Mouse (Mus musculus) kidney, embryonic 16.5 days (tissue): Measurements from ENCODE around the gene Sorcs3. TPM values are rescaled to one million over a fixed set of nuclear protein-coding genes. Genes with fewer than 3 reads are reported as not detected.

Source experiments
- ATAC-seq: fragments of 200-750 bp; cut with Nextera tagmentation; 2 replicates; pipeline ENCODE4 v1.8.0; 2017; ENCODE audit warnings: moderate TSS enrichment; ENCODE audit not compliant: low FRiP score, low TSS enrichment
- H3K27ac ChIP-seq: fragments of 300-500 bp; sonication (generic); 2 replicates; pipeline ENCODE4 v1.5.1; 2014; ENCODE audit warnings: low read length
- H3K27me3 ChIP-seq: fragments of 300-500 bp; sonication (generic); 2 replicates; pipeline ENCODE4 v1.6.1; 2014; ENCODE audit warnings: low read length, control low read depth, mixed read lengths; ENCODE audit not compliant: insufficient read depth
- H3K36me3 ChIP-seq: fragments of 300-500 bp; sonication (generic); 2 replicates; pipeline ENCODE4 v1.6.1; 2014; ENCODE audit warnings: low read length, control low read depth, mixed read lengths; ENCODE audit not compliant: insufficient read depth
- H3K4me1 ChIP-seq: fragments of 300-500 bp; sonication (generic); 2 replicates; pipeline ENCODE4 v1.6.1; 2014; ENCODE audit warnings: low read length, control low read depth, mixed read lengths; ENCODE audit not compliant: insufficient read depth
- H3K4me2 ChIP-seq: fragments of 300-500 bp; sonication (generic); replicated peaks from 2 replicates; pipeline ENCODE4 v1.6.1; 2014; ENCODE audit warnings: low read depth, low read length
- H3K4me3 ChIP-seq: fragments of 300-500 bp; sonication (generic); 2 replicates; pipeline ENCODE4 v1.5.1; 2014; ENCODE audit warnings: mild to moderate bottlenecking, low read length
- H3K9ac ChIP-seq: fragments of 300-500 bp; sonication (generic); replicated peaks from 2 replicates; pipeline ENCODE4 v1.6.1; 2014; ENCODE audit warnings: low read length
- H3K9me3 ChIP-seq: fragments of 300-500 bp; sonication (generic); 2 replicates; pipeline ENCODE4 v1.6.1; 2016; ENCODE audit warnings: low read length, control low read depth
- WGBS: fragments of 180-500 bp; shearing (Covaris S2); extraction: QIAGEN DNeasy Blood & Tissue Kit; methylation state at CpG from one replicate; pipeline ENCODE4 v1.1.7; 2014; 5-methylcytosine and 5-hydroxymethylcytosine counted together
- polyA plus RNA-seq: library from polyadenylated mRNA; unstranded; fragments of >200 nt; fragmentation: Nextera tagmentation; extraction: Ambion mirVana; gene quantifications from 2 replicates; pipeline ENCODE4 v1.2.1, GENCODE M21; 2015

Gene Sorcs3
- polyA plus RNA-seq, 1 experiment from 2014 or later, result 1.8 TPM

- Histone ChIP-seq H3K36me3 (no peaks in the 10 kb centered on the region), H3K4me2 (no peak overlapping the region), H3K9me3 (no peaks in the 10 kb centered on the region; the same call in 1 of the 2 replicates), H3K4me3 (no peak overlapping the region), H3K9ac (no peak overlapping the region), H3K27ac (no peak overlapping the region), H3K4me1 (no peaks in the 10 kb centered on the region), H3K27me3 (no peaks in the 10 kb centered on the region)
- WGBS, result 61% methylated on average over 4 of the region's 4 CpGs
- no peak for ATAC-seq
Measured at GRCm38 (mm10) chr19:48533582-48533981, 327.8 kb downstream of the Sorcs3 start.

DNA sequence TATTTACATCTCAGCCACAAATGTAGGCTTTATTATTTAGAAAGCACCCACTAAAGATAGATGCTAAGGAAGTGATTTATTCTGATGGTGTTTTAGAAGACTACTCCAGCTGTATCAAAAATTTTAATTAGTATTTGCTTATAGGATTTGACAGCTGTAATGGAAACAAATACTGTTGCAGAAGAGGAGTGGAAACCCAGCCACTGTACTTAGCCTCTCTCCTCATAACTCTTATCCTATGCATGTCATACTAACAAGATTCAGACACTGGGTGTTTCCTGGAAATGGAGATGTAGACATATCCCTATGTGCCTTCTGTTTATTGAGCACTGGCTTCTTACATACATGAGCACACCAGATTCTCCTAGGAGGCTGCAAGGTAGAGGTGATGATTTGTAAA lies 338.5 kb downstream of the Sorcs3 start:
- ATAC-seq, result no peak

GRCm38 (mm10) chr19:48545421-48546132 lies 339.8 kb downstream of the Sorcs3 start:
- WGBS, result 86% methylated on average over 7 of the region's 7 CpGs

More for the DNA sequence above, 338.5 kb downstream of the Sorcs3 start:
- H3K36me3 ChIP-seq, result no peaks in the 10 kb centered on the region
- H3K9me3 ChIP-seq, result peaks cover 3% of the 10 kb centered on the region; the same call in 1 of the 2 replicates
- H3K9ac ChIP-seq, result no peak overlapping the region
- no peaks in the 10 kb centered on the region for H3K27me3 ChIP-seq
- H3K4me2 ChIP-seq, result no peak overlapping the region
- no peak overlapping the region for H3K4me3 ChIP-seq
- no peaks in the 10 kb centered on the region for H3K4me1 ChIP-seq
- H3K27ac ChIP-seq, result no peak overlapping the region

GRCm38 (mm10) chr19:48546133-48546448 lies 340.3 kb downstream of the Sorcs3 start:
- H3K4me1 ChIP-seq, result no peaks in the 10 kb centered on the region
- H3K4me3 ChIP-seq, result no peak overlapping the region
- 93% methylated on average over 2 of the region's 2 CpGs for WGBS
- H3K9me3 ChIP-seq, result peaks cover 3% of the 10 kb centered on the region; the same call in 1 of the 2 replicates
- no peak overlapping the region for H3K9ac ChIP-seq
- no peak overlapping the region for H3K27ac ChIP-seq
- H3K4me2 ChIP-seq, result no peak overlapping the region
- no peaks in the 10 kb centered on the region for H3K36me3 ChIP-seq
- ATAC-seq, result no peak
- no peaks in the 10 kb centered on the region for H3K27me3 ChIP-seq

More at GRCm38 (mm10) chr19:48545421-48546132, 339.8 kb downstream of the Sorcs3 start:
- H3K9me3 ChIP-seq, result peaks cover 3% of the 10 kb centered on the region; the same call in 1 of the 2 replicates
- no peak overlapping the region for H3K4me2 ChIP-seq
- no peaks in the 10 kb centered on the region for H3K36me3 ChIP-seq
- no peak overlapping the region for H3K27ac ChIP-seq
- ATAC-seq, result no peak
- H3K4me1 ChIP-seq, result no peaks in the 10 kb centered on the region
- no peak overlapping the region for H3K4me3 ChIP-seq
- no peak overlapping the region for H3K9ac ChIP-seq
- no peaks in the 10 kb centered on the region for H3K27me3 ChIP-seq

DNA sequence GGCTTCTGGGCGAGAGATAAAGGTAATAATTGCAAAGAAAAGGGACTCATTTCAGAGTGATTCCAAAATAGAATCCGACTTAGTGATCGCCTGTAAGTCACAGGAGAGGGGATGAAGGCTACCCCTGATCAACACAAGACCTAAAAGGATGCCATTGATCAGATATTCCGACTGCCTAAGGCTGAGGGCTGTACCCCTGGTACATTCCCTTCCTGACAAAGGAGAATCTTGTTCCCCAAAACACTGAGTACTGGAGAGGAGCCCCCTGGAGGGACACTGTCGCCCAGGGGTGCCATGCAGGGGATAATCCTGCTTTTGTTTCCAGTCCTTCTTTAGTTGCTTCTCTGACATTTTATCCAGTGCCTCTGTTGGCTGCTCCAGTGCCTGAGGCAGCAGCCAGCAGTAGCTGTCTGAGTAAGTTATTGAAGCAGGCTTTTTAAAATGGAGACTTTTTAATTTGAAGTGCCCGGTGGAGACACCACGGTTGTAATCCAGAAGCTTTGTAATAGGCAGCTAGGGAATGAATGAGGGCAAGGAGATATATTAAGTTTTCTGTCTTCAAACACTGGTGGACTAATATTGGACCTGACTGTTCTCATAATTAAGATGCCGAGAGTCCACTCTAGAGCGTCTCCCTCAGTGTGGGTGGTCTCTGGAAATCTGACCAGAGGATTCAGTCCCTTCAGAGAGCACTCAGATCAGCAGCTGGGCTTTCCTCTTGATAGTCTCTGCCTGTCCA lies 342.5 kb downstream of the Sorcs3 start:
- Histone ChIP-seq H3K9ac (no peak overlapping the region), H3K4me1 (no peaks in the 10 kb centered on the region), H3K36me3 (no peaks in the 10 kb centered on the region), H3K27ac (no peak overlapping the region), H3K4me2 (no peak overlapping the region), H3K4me3 (no peak overlapping the region), H3K27me3 (no peaks in the 10 kb centered on the region), H3K9me3 (peaks cover 3% of the 10 kb centered on the region; the same call in 1 of the 2 replicates)
- no peak for ATAC-seq
- WGBS, result 51% methylated on average over 9 of the region's 9 CpGs

GRCm38 (mm10) chr19:48559432-48559831 lies 353.6 kb downstream of the Sorcs3 start:
- no peak overlapping the region for H3K4me2 ChIP-seq
- no peaks in the 10 kb centered on the region for H3K27me3 ChIP-seq
- no peak overlapping the region for H3K4me3 ChIP-seq
- H3K9me3 ChIP-seq, result no peaks in the 10 kb centered on the region
- no peak overlapping the region for H3K9ac ChIP-seq
- WGBS, result 29% methylated on average over 2 of the region's 2 CpGs
- no peak for ATAC-seq
- no peaks in the 10 kb centered on the region for H3K36me3 ChIP-seq
- H3K27ac ChIP-seq, result no peak overlapping the region
- no peaks in the 10 kb centered on the region for H3K4me1 ChIP-seq

GRCm38 (mm10) chr19:48575736-48576135 lies 369.9 kb downstream of the Sorcs3 start:
- H3K36me3 ChIP-seq, result no peaks in the 10 kb centered on the region
- no peaks in the 10 kb centered on the region for H3K27me3 ChIP-seq
- no peak overlapping the region for H3K4me3 ChIP-seq
- H3K27ac ChIP-seq, result no peak overlapping the region
- H3K4me1 ChIP-seq, result no peaks in the 10 kb centered on the region
- ATAC-seq, result no peak
- H3K4me2 ChIP-seq, result no peak overlapping the region
- H3K9ac ChIP-seq, result no peak overlapping the region
- no peaks in the 10 kb centered on the region for H3K9me3 ChIP-seq
- WGBS, result 59% methylated on average over 1 of the region's 1 CpGs

GRCm38 (mm10) chr19:48577169-48577568 lies 371.3 kb downstream of the Sorcs3 start:
- 73% methylated on average over 5 of the region's 5 CpGs for WGBS
- no peaks in the 10 kb centered on the region for H3K27me3 ChIP-seq
- H3K4me2 ChIP-seq, result no peak overlapping the region
- ATAC-seq, result no peak
- no peak overlapping the region for H3K9ac ChIP-seq
- H3K4me3 ChIP-seq, result no peak overlapping the region
- H3K4me1 ChIP-seq, result no peaks in the 10 kb centered on the region
- H3K9me3 ChIP-seq, result no peaks in the 10 kb centered on the region
- H3K27ac ChIP-seq, result no peak overlapping the region
- H3K36me3 ChIP-seq, result no peaks in the 10 kb centered on the region

DNA sequence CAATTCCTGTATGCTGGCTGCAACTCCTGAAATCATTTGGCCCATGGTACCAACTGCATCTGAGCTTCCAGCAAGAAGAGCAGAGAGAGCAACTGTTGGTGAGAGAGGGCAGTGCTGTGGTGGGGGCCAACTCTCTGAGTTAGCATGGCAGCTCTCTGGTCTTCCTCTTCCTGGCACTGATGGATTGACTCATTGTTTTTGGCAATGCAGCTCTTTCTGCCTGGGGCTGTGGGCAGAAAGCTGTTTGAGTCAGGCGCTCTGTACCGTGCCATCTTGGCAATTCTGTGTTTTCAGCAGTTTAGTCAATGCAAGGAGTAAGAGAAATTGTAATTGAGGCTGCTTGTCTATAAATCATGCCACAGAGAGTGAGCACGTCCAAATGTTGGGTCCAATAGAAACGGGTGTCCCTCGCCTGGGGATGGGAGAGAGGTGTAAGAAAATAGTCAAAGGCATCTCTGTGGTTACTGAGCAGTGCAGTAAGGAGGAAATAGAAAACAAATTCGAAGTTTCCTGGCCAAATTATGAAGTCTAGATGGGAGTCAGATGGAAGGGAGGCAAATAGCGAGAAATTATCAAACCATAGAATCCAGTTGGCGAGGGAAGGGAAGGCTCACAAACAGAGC lies 379.2 kb downstream of the Sorcs3 start:
- Histone ChIP-seq H3K27ac (no peak overlapping the region), H3K4me1 (no peaks in the 10 kb centered on the region), H3K36me3 (no peaks in the 10 kb centered on the region), H3K4me3 (no peak overlapping the region), H3K4me2 (no peak overlapping the region), H3K9ac (no peak overlapping the region), H3K9me3 (no peaks in the 10 kb centered on the region), H3K27me3 (no peaks in the 10 kb centered on the region)
- no peak for ATAC-seq
- WGBS, result 57% methylated on average over 8 of the region's 8 CpGs

DNA sequence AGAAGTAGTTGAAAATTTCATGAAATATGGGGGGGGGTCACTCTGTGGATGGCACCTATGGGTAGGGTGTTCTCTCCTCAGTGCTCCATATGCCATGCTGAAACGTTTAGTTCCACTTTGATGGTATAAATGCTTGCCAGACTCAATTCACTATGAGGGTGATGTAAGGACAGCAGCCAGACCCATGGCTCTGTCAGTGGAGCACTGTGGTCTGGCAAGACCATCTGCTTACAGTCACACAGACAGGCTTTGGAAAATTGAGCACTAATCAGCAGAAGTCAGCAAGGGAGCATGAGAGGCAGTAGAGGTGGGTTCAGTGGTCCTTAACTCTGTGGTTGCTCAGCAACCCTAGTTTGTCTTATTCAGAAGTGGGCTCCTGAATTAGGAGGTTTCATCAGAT lies 411.1 kb downstream of the Sorcs3 start:
- Histone ChIP-seq H3K4me1 (no peaks in the 10 kb centered on the region), H3K9ac (no peak overlapping the region), H3K4me2 (no peak overlapping the region), H3K9me3 (no peaks in the 10 kb centered on the region), H3K27me3 (no peaks in the 10 kb centered on the region), H3K4me3 (no peak overlapping the region), H3K36me3 (no peaks in the 10 kb centered on the region), H3K27ac (no peak overlapping the region)
- WGBS, result 68% methylated on average over 1 of the region's 1 CpGs
- no peak for ATAC-seq
